Mouse (Mus musculus) brain, adult 2 months (tissue): ENCODE measurements around the gene Ccdc130.

Experiments
- DNase-seq: peaks from one replicate; pipeline ENCODE4 v3.0.0; 2011; ENCODE audit warnings: low read depth, low spot score

Gene Ccdc130

DNA sequence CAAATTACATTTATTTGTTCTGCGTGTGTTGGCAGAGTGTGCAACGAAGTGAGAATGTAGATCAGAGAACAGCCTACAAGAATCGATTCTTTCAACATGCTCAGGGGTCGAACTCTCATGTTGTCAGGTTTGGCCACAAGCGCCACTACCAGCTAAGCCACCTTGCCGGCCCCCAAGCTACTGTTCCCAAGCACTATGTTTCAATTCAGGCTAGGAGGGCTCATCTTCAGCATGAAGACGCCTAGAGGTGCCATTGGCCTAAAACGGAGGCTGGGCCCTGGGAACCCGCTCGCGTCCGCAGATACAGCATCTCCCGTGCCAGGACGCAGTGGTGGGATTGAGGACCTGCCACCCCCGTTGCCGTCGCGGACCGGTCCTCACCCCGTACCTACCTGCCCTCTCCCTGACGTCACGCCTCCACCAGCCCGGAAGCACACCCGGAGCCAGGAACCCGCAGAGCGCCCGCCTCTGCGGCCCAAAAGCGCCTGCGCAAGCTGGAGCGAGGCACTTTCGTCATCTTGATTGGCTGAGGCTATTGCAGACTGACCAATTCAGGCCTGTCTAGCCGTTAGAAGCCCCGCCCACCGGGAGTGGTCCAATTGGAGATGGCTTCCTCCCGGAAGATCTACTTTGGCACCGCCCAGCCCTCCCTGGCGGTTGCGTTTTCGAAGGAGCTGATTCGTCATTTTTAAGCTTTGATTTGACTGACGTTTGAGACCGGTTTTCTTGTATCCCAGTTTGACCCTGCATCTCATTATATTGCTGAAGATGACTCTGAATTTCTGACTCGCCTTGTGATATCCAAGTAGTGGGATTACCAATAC, at the start of gene Ccdc130:
Ccdc130 (minus strand) TSS at position 431 of the 824 bp plus-strand sequence.
- DNase-seq: peak; percentile 100

- no peak for DNase-seq
These were observed 38.2 kb upstream of the Ccdc130 start for GRCm38 (mm10) chr8:84308376-84308775.

DNA sequence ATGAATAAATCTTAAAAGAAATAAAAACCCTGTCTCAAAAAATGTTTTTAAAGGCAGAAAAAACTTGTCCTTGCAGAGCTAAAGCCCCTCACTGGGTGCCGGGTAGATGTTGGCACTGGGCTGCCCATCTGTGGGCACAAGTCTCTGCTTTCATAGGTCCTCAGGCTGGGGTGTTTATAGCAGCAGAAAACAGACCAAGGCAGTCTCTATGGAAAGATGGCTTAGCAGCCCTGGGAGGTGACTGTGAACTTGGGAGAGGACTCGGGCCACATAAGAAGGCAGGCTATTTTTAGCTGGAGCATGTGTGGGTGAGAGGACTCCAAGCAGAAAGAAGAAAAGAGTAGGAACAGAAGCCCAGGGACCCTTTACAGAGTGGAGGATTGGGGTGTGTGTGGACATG, 33.8 kb upstream of the Ccdc130 start:
- peak; percentile 16 for DNase-seq

GRCm38 (mm10) chr8:84297029-84297785, 27.0 kb upstream of the Ccdc130 start:
- peak; percentile 29 for DNase-seq

DNA sequence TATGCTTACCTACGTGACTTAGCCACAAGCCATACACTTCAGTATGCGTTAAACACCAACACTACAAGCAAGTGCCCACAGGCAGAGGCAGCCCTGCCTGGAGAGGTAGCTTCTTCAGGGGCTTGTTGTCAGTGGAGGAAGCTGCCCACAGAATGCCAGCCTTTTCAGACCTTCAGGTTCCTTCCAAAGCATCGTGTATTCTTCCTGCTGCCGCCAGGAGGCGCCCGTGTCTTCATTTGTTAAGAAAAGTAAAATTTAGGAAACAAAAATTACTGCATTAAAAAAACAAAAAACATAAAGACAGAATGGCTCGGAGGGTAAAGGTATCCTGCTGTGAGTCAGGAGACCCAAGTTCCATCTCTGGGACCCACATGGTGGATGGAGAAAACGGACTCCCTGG, 21.5 kb upstream of the Ccdc130 start:
- peak; percentile 93 for DNase-seq

DNA sequence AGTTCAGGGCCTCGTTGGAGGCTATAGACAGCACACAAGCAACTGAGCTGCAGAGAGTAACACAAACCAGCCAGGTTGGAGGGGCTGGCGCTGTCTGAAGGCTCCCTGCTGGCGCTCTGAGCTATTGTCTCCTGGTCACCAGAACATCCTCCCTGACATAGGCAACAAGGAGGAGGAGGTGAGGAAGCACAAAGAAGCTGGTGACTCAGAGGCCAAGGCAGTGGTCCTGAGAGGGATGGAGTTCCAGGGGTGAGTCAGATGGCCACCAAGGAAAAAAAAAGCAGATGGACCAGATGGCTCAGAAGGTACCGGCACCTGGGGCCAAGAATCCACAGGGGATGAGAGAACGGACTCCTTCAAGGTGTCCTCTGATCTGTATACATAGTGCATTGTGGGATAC, 20.9 kb upstream of the Ccdc130 start:
- DNase-seq: peak; percentile 88

GRCm38 (mm10) chr8:84288892-84289291, 18.7 kb upstream of the Ccdc130 start:
- DNase-seq: peak; percentile 39

DNA sequence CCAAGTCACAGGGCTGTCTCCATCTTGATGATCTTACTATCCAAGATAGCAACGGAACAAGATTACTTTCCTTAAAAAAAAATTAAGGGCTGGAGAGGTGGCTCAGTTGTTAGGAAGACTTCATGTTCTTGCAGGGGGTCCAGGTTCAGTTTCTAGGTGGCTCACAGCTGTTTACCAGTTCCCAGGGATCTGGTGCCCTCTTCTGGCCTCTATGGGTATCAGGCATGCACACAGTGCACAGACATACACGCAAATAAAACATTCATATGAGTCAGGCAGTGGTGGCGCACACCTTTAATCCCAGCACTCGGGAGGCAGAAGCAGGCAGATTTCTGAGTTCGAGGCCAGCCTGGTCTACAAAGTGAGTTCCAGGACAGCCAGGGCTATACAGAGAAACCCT, 15.5 kb upstream of the Ccdc130 start:
- DNase-seq: peak; percentile 58

DNA sequence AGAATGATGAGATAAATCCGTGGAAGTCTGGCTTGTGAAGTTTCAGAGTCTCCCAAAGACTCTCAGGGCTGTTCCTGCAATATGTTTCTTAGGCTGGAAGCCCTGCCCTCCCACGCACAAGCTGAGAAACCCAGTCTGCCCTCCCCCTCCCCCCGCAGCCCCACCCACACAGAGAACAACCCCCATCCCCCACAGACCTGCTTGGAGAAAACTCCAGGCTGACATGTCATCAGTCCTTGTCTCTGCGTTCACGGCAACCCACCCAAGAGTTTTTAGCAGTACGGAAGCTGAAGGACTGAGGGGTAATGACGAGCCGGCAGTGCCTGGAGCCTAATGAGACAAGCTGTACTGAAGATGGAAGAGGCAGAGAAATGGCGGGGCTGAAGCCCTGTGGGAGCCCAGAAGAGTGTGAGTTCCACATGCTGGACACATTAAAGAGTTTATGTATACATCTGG, 14.5 kb upstream of the Ccdc130 start:
- DNase-seq: peak; percentile 72

DNA sequence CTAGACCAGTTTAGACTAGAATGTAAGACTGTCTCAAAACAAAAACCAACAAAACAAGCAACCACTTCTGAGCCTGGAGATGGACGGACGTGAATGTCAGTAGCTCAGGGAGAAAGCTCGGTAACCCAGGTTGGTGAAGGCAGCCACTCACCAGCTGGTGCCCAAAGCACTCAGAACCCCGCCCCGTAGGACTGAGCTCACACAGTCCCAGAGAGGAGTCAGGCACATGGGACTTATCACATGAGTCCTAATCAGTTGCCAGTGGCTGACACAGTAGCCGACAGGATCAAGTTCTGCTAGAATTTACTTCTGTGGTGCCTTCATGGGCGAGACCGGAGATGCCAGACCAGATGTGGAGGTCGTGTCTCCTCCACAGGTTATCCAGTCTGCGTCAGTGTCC, 10.6 kb upstream of the Ccdc130 start:
- DNase-seq: no peak

- DNase-seq: no peak
These were observed 6.3 kb upstream of the Ccdc130 start for GRCm38 (mm10) chr8:84276447-84276846.

GRCm38 (mm10) chr8:84273968-84274367, 3.8 kb upstream of the Ccdc130 start:
- no peak for DNase-seq

GRCm38 (mm10) chr8:84272302-84272701, 2.1 kb upstream of the Ccdc130 start:
- DNase-seq: no peak

GRCm38 (mm10) chr8:84261098-84261497, 9.1 kb downstream of the Ccdc130 start:
- peak; percentile 79 for DNase-seq

DNA sequence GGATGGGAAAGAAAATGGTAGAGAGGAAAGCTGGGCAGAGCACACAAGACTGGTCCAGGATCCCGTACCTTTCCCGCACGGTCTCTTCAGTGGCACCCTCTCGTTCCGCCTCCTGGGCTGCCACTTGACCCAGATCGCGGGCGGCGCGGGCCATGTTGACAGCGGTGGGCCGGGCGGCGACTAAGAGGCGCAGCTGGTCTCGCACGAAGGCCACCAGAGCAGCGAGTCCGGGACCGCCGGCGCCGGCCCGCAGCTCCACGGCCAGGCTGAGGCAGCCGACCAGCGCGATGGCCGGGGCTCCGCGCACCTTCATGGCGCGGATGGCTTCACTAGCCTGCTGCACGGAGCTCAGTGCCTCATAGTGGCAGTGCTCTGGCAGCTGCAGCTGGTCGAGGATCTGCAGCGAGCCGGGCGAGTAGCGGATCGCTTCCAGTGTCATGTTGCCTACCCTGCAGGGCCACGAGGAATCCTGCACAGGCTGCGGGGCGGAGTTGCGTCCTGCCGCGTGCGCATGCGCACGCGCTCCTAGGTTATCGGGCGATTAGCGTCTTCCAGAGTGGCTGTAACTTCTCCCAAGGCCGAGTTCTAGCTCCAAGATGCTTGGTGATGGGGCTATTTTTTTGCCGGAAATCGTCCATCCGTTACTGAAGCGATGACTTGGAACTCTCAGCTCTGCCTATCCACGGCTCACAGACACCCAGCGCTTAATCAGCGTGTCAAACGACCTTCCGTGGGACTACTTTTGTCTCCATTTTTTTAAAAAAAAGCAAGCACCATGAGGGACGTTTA, 13.2 kb downstream of the Ccdc130 start, which contains the start of gene Mri1:
Mri1 (minus strand) TSS at position 505 of the 789 bp plus-strand sequence.
- DNase-seq: peak; percentile 95

GRCm38 (mm10) chr8:84256458-84256821, 13.7 kb downstream of the Ccdc130 start:
- peak; percentile 71 for DNase-seq

DNA sequence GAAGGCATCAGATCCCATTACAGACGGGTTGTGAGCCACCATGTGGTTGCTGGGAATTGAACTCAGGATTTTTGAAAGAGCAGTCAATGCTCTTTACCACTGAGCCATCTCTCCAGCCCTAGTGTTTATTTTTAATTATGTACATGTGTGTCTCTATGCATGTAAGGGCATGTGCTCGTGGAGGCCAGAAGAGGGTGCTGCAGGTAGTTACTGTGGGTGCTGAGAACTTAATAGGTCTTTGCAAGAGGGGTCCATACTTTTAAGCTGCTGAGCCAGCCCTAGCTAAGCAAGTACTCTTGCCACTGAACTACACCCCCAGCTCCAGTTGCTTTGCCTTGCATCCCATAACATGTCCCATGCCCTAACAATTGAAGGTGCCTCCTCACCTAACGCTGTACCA, 14.3 kb downstream of the Ccdc130 start:
- DNase-seq: no peak

GRCm38 (mm10) chr8:84249257-84250170, 20.7 kb downstream of the Ccdc130 start, which contains the start of gene D8Ertd738e:
Gene D8Ertd738e, minus strand, starts transcription at chr8:84249719.
- DNase-seq: peak; percentile 98

DNA sequence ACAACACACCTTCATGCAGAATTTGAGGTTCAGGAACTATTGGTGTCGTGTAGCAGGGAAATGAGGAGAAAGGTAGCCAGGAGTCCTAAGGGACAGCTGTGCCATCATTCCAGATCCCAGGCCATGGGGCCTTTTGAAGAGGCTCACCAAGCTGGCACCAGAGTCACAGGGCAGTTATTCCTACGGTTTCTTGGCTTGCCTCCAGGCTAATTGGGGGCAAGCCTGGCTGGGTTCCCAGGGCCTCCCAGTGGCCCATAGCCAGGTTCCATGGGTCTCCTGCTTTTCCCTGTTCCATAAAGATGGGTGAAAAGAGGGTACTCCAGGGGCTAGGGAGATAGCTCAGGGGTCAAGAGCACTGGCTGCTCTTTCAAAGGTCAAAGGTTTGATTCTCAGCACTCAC, 28.4 kb downstream of the Ccdc130 start:
- DNase-seq: no peak

DNA sequence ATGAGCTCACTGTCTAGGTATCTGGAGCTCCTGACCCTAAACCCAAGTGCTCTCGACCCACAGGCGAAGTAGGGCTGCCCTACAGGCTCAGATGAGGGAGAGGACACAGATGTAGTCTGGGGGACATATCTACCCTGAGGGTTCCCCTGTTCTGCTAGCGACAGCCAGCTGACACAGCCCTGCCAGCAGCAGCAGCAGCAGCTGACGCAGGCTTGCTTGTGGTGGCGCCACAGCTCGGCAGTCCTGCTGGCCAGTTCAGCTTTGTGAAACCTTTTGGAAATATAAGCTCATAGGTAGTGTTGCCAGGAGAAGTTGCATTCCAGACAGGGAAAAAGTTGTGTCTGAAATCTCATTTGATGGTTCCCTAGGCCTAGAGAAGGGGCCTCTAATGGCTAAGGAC, 29.0 kb downstream of the Ccdc130 start:
- no peak for DNase-seq
